Mouse (Mus musculus): ENCODE results near the gene Vmn1r39. TPM values are rescaled to one million over a fixed set of nuclear protein-coding genes. Genes with fewer than 3 reads are reported as not detected.
"Not testable (repeated sequence)": the region's sequence is repeated elsewhere in the genome, so short reads cannot be mapped to it uniquely, and the experiment has no call there.

Vmn1r39 gene
- not detected in 2 replicates for polyA plus RNA-seq (2015; fragmentation: Nextera tagmentation; extraction: Ambion mirVana)

GRCm38 (mm10) chr6:66810509-66810908 lies at the start of gene Vmn1r39:
Gene Vmn1r39, minus strand, starts transcription at chr6:66810609.
- WGBS: 91% methylated on average over 2 of the region's 2 CpGs
- Histone ChIP-seq H3K4me2 (replicated peaks; ENCODE audit: low read depth, low read length) (no peak within 1 kb of the TSS), H3K27me3 (replicated peaks; ENCODE audit: insufficient read depth, low read length) (no peaks in the 10 kb centered on the region), H3K36me3 (ENCODE audit: insufficient read depth, low read length) (no peaks in the 10 kb centered on the region), H3K4me1 (ENCODE audit: insufficient read depth, low read depth, low read length) (no peaks in the 10 kb centered on the region), H3K4me3 (ENCODE audit: low read depth, low read length) (no peak within 1 kb of the TSS), H3K27ac (ENCODE audit: low read length) (no peak within 1 kb of the TSS), H3K9ac (replicated peaks; ENCODE audit: low read depth) (no peak within 1 kb of the TSS), H3K9me3 (ENCODE audit: low read length) (no peaks in the 10 kb centered on the region)
- no peak for ATAC-seq
- TF ChIP-seq CTCF (IDR thresholded peaks at IDR 0.05): no peak
- TF ChIP-seq EP300 (IDR thresholded peaks at IDR 0.05): no peak
- DNase-seq (ENCODE audit: low spot score): no peak

- ATAC-seq (no peak), DNase-seq (ENCODE audit: low spot score) (no peak)
- Histone ChIP-seq H3K27ac (ENCODE audit: low read length) (no peak overlapping the region), H3K36me3 (ENCODE audit: insufficient read depth, low read length) (no peaks in the 10 kb centered on the region), H3K4me1 (ENCODE audit: insufficient read depth, low read depth, low read length) (no peaks in the 10 kb centered on the region), H3K27me3 (replicated peaks; ENCODE audit: insufficient read depth, low read length) (no peaks in the 10 kb centered on the region), H3K4me2 (replicated peaks; ENCODE audit: low read depth, low read length) (no peak overlapping the region), H3K9me3 (ENCODE audit: low read length) (no peaks in the 10 kb centered on the region), H3K4me3 (ENCODE audit: low read depth, low read length) (no peak overlapping the region), H3K9ac (replicated peaks; ENCODE audit: low read depth) (no peak overlapping the region)
- TF ChIP-seq CTCF (IDR thresholded peaks at IDR 0.05) (no peak), EP300 (IDR thresholded peaks at IDR 0.05) (no peak)
Observed at GRCm38 (mm10) chr6:66859391-66859790, 49.0 kb upstream of the Vmn1r39 start.

GRCm38 (mm10) chr6:66858356-66858755 lies 47.9 kb upstream of the Vmn1r39 start:
- Histone ChIP-seq H3K9me3 (ENCODE audit: low read length) (no peaks in the 10 kb centered on the region), H3K4me2 (replicated peaks; ENCODE audit: low read depth, low read length) (no peak overlapping the region), H3K27ac (ENCODE audit: low read length) (no peak overlapping the region), H3K27me3 (replicated peaks; ENCODE audit: insufficient read depth, low read length) (no peaks in the 10 kb centered on the region), H3K4me1 (ENCODE audit: insufficient read depth, low read depth, low read length) (no peaks in the 10 kb centered on the region), H3K4me3 (ENCODE audit: low read depth, low read length) (no peak overlapping the region), H3K36me3 (ENCODE audit: insufficient read depth, low read length) (no peaks in the 10 kb centered on the region), H3K9ac (replicated peaks; ENCODE audit: low read depth) (no peak overlapping the region)
- 79% methylated on average over 1 of the region's 1 CpGs for WGBS
- DNase-seq (ENCODE audit: low spot score): no peak
- no peak for ATAC-seq
- TF ChIP-seq EP300 (IDR thresholded peaks at IDR 0.05) (no peak), CTCF (IDR thresholded peaks at IDR 0.05) (no peak)

- no peaks in the 10 kb centered on the region for H3K27me3 ChIP-seq (replicated peaks; ENCODE audit: insufficient read depth, low read length)
- no peak for ATAC-seq
- H3K36me3 ChIP-seq (ENCODE audit: insufficient read depth, low read length): no peaks in the 10 kb centered on the region
- no peak overlapping the region for H3K4me3 ChIP-seq (ENCODE audit: low read depth, low read length)
- H3K4me2 ChIP-seq (replicated peaks; ENCODE audit: low read depth, low read length): no peak overlapping the region
- DNase-seq (ENCODE audit: low spot score): no peak
- H3K9ac ChIP-seq (replicated peaks; ENCODE audit: low read depth): no peak overlapping the region
- H3K4me1 ChIP-seq (ENCODE audit: insufficient read depth, low read depth, low read length): no peaks in the 10 kb centered on the region
- no peak for TF ChIP-seq CTCF (IDR thresholded peaks at IDR 0.05)
- TF ChIP-seq EP300 (IDR thresholded peaks at IDR 0.05): no peak
- H3K27ac ChIP-seq (ENCODE audit: low read length): no peak overlapping the region
- H3K9me3 ChIP-seq (ENCODE audit: low read length): no peaks in the 10 kb centered on the region
Observed at GRCm38 (mm10) chr6:66856236-66856635, 45.8 kb upstream of the Vmn1r39 start.

- H3K27ac ChIP-seq (ENCODE audit: low read length): no peak overlapping the region
- H3K27me3 ChIP-seq (replicated peaks; ENCODE audit: insufficient read depth, low read length): no peaks in the 10 kb centered on the region
- no peaks in the 10 kb centered on the region for H3K36me3 ChIP-seq (ENCODE audit: insufficient read depth, low read length)
- no peak overlapping the region for H3K9ac ChIP-seq (replicated peaks; ENCODE audit: low read depth)
- no peak overlapping the region for H3K4me2 ChIP-seq (replicated peaks; ENCODE audit: low read depth, low read length)
- no peak for TF ChIP-seq CTCF (IDR thresholded peaks at IDR 0.05)
- no peak for TF ChIP-seq EP300 (IDR thresholded peaks at IDR 0.05)
- H3K4me1 ChIP-seq (ENCODE audit: insufficient read depth, low read depth, low read length): no peaks in the 10 kb centered on the region
- 8% methylated on average over 4 of the region's 4 CpGs for WGBS
- DNase-seq (ENCODE audit: low spot score) (peak; percentile 17), ATAC-seq (no peak)
- H3K4me3 ChIP-seq (ENCODE audit: low read depth, low read length): no peak overlapping the region
- no peaks in the 10 kb centered on the region for H3K9me3 ChIP-seq (ENCODE audit: low read length)
Observed at GRCm38 (mm10) chr6:66848936-66849335, 38.5 kb upstream of the Vmn1r39 start.

- DNase-seq (ENCODE audit: low spot score): peak; percentile 53
- 4% methylated on average over 1 of the region's 1 CpGs for WGBS
- H3K4me1 ChIP-seq (ENCODE audit: insufficient read depth, low read depth, low read length); H3K4me2 ChIP-seq (replicated peaks; ENCODE audit: low read depth, low read length); H3K27me3 ChIP-seq (replicated peaks; ENCODE audit: insufficient read depth, low read length); H3K27ac ChIP-seq (ENCODE audit: low read length); ATAC-seq; H3K9me3 ChIP-seq (ENCODE audit: low read length); H3K9ac ChIP-seq (replicated peaks; ENCODE audit: low read depth); H3K36me3 ChIP-seq (ENCODE audit: insufficient read depth, low read length); H3K4me3 ChIP-seq (ENCODE audit: low read depth, low read length): not testable (repeated sequence)
- TF ChIP-seq CTCF (IDR thresholded peaks at IDR 0.05): peak; percentile 67
Observed at GRCm38 (mm10) chr6:66840631-66841030, 30.2 kb upstream of the Vmn1r39 start.

- DNase-seq (ENCODE audit: low spot score) (no peak), ATAC-seq (no peak)
- H3K4me1 ChIP-seq (ENCODE audit: insufficient read depth, low read depth, low read length): no peaks in the 10 kb centered on the region
- H3K9me3 ChIP-seq (ENCODE audit: low read length): no peaks in the 10 kb centered on the region
- TF ChIP-seq EP300 (IDR thresholded peaks at IDR 0.05) (no peak), CTCF (IDR thresholded peaks at IDR 0.05) (peak; percentile 25; the same call in 1 of the 2 replicates)
- H3K4me2 ChIP-seq (replicated peaks; ENCODE audit: low read depth, low read length): no peak overlapping the region
- H3K4me3 ChIP-seq (ENCODE audit: low read depth, low read length): no peak overlapping the region
- H3K9ac ChIP-seq (replicated peaks; ENCODE audit: low read depth): no peak overlapping the region
- no peaks in the 10 kb centered on the region for H3K36me3 ChIP-seq (ENCODE audit: insufficient read depth, low read length)
- H3K27me3 ChIP-seq (replicated peaks; ENCODE audit: insufficient read depth, low read length): no peaks in the 10 kb centered on the region
- no peak overlapping the region for H3K27ac ChIP-seq (ENCODE audit: low read length)
Observed at GRCm38 (mm10) chr6:66836932-66837331, 26.5 kb upstream of the Vmn1r39 start.

Data from lung, postnatal 0 days (tissue).